Mouse (Mus musculus): ENCODE measurements around the gene Abcb1a. TPM values are rescaled to one million over a fixed set of nuclear protein-coding genes. Genes with fewer than 3 reads are reported as not detected.
"Not testable (repeated sequence)": the region's sequence is repeated elsewhere in the genome, so short reads cannot be mapped to it uniquely, and the experiment has no call there.

The Abcb1a gene
- total and polyA plus RNA-seq, 3 experiments: 0.82 to 1.5 (median 0.93) TPM

- Histone ChIP-seq H3K79me2 (replicated peaks; ENCODE audit: control insufficient read depth, extremely low read depth, insufficient read depth, poor library complexity, severe bottlenecking) (no peaks in the 10 kb centered on the region), H3K4me2 (ENCODE audit: insufficient read depth, low read depth, poor library complexity, severe bottlenecking) (no peak overlapping the region), H3K36me3 (replicated peaks in 1 of 2; ENCODE audit: control insufficient read depth in 1 of 2, insufficient read depth in 1 of 2, low read length in 1 of 2) (no peaks in the 10 kb centered on the region), H3K9me3 (replicated peaks; ENCODE audit: low read length) (no peaks in the 10 kb centered on the region), H3K4me1 (ENCODE audit: control insufficient read depth in 1 of 2, insufficient read depth in 2 of 2) (no peaks in the 10 kb centered on the region), H3K27me3 (replicated peaks) (no peaks in the 10 kb centered on the region), H3K27ac (ENCODE audit: insufficient read depth, low read depth) (no peak overlapping the region), H3K9ac (ENCODE audit: insufficient read depth, low read depth) (no peak overlapping the region), H3K4me3 (replicated peaks in 1 of 3; ENCODE audit: low read depth in 2 of 3, low read length in 2 of 3, poor library complexity in 1 of 3) (no peak overlapping the region)
- in situ Hi-C loops (cut with MboI; ENCODE audit: low pct_ligation_motif_present, low pct_unique_long_range_greater_than_20kb, low sequenced_read_pairs): no loop called here
- no peak for DNase-seq (ENCODE audit: extremely low read depth)
- dilution Hi-C loops (cut with MboI; ENCODE audit: extremely low pct_ligation_motif_present, extremely low pct_unique_long_range_greater_than_20kb, low sequenced_read_pairs): no loop called here
- TF ChIP-seq BHLHE40 (IDR thresholded peaks at IDR 0.05; ENCODE audit: low read depth, low read length): no peak
- TF ChIP-seq TCF12 (IDR thresholded peaks at IDR 0.05; ENCODE audit: low read depth, low read length): no peak
- TF ChIP-seq POLR2A (IDR thresholded peaks at IDR 0.05; ENCODE audit: low read depth, low read length): no peak
- TF ChIP-seq ZKSCAN1 (IDR thresholded peaks at IDR 0.05; ENCODE audit: borderline replicate concordance, low read depth, low read length): no peak
- no peak for TF ChIP-seq E2F4 (IDR thresholded peaks at IDR 0.05; ENCODE audit: insufficient replicate concordance, low read depth, low read length)
- TF ChIP-seq MAFK (IDR thresholded peaks at IDR 0.05; ENCODE audit: insufficient replicate concordance, low read length): no peak
- TF ChIP-seq KAT2A (IDR thresholded peaks at IDR 0.05; ENCODE audit: insufficient replicate concordance, low read length): no peak
- TF ChIP-seq SIN3A (IDR thresholded peaks at IDR 0.05; ENCODE audit: low read length): no peak
- no peak for TF ChIP-seq JUN (IDR thresholded peaks at IDR 0.05; ENCODE audit: insufficient read depth, low read depth, low read length)
- no peak for TF ChIP-seq UBTF (IDR thresholded peaks at IDR 0.05; ENCODE audit: low read depth, low read length)
- TF ChIP-seq GABPA (IDR thresholded peaks at IDR 0.05; ENCODE audit: insufficient replicate concordance, low read depth, low read length): no peak
- no peak for TF ChIP-seq ELF1 (IDR thresholded peaks at IDR 0.05; ENCODE audit: low read depth, low read length)
- TF ChIP-seq RAD21 (IDR thresholded peaks at IDR 0.05; ENCODE audit: low read depth, low read length): no peak
- no peak for TF ChIP-seq HCFC1 (IDR thresholded peaks at IDR 0.05; ENCODE audit: low read depth, low read length)
- no peak for TF ChIP-seq POLR2AphosphoS2 (IDR thresholded peaks at IDR 0.05; ENCODE audit: low read depth, low read length)
Measured at GRCm38 (mm10) chr5:8732639-8733038, 72.8 kb downstream of the Abcb1a start.

GRCm38 (mm10) chr5:8733307-8733706 lies 73.4 kb downstream of the Abcb1a start:
- DNase-seq (ENCODE audit: extremely low read depth); H3K4me1 ChIP-seq (ENCODE audit: control insufficient read depth in 1 of 2, insufficient read depth in 2 of 2); H3K4me2 ChIP-seq (ENCODE audit: insufficient read depth, low read depth, poor library complexity, severe bottlenecking); H3K36me3 ChIP-seq (replicated peaks in 1 of 2; ENCODE audit: control insufficient read depth in 1 of 2, insufficient read depth in 1 of 2, low read length in 1 of 2); in situ Hi-C loops (cut with MboI; ENCODE audit: low pct_ligation_motif_present, low pct_unique_long_range_greater_than_20kb, low sequenced_read_pairs); H3K9ac ChIP-seq (ENCODE audit: insufficient read depth, low read depth); H3K4me3 ChIP-seq (replicated peaks in 1 of 3; ENCODE audit: low read depth in 2 of 3, low read length in 2 of 3, poor library complexity in 1 of 3); H3K27ac ChIP-seq (ENCODE audit: insufficient read depth, low read depth); dilution Hi-C loops (cut with MboI; ENCODE audit: extremely low pct_ligation_motif_present, extremely low pct_unique_long_range_greater_than_20kb, low sequenced_read_pairs); H3K79me2 ChIP-seq (replicated peaks; ENCODE audit: control insufficient read depth, extremely low read depth, insufficient read depth, poor library complexity, severe bottlenecking); H3K27me3 ChIP-seq (replicated peaks); H3K9me3 ChIP-seq (replicated peaks; ENCODE audit: low read length): not testable (repeated sequence)
- TF ChIP-seq BHLHE40 (IDR thresholded peaks at IDR 0.05; ENCODE audit: low read depth, low read length): peak; percentile 20; the same call in 1 of the 2 replicates
